Mouse (Mus musculus): ENCODE measurements around the gene Ube2cbp. TPM values are rescaled to one million over a fixed set of nuclear protein-coding genes. Genes with fewer than 3 reads are reported as not detected.

Gene Ube2cbp
- polyA plus RNA-seq, 1 experiment from 2014 or later: 3.2 TPM

DNA sequence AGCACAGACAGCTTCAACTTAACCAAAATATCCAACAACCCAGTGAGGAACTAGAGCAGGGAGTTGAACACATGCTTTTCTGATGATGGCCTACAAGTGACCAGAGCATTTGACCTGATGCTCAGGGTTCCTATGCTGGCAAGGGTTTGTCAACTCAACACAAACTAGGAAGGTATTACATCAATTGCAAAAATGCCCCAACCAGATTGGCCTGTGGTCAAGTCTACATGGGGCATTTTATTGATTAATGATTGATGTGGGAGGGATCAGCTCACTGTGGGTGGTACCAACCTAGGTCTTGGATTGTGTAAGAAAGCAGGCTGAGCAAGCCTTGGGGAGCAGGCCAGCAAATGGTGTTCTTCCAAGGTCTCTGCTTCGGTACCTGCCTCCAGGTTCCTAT is 46.8 kb downstream of the Ube2cbp start:
- WGBS: 100% methylated on average over 1 of the region's 1 CpGs
- Histone ChIP-seq H3K36me3 (ENCODE audit: control insufficient read depth, insufficient read depth, low read length) (no peaks in the 10 kb centered on the region), H3K4me2 (replicated peaks; ENCODE audit: low read depth) (no peak overlapping the region), H3K27ac (replicated peaks) (no peak overlapping the region), H3K4me1 (replicated peaks; ENCODE audit: control insufficient read depth, insufficient read depth) (no peaks in the 10 kb centered on the region), H3K27me3 (ENCODE audit: control insufficient read depth, insufficient read depth, low read length) (no peaks in the 10 kb centered on the region), H3K9ac (ENCODE audit: low read length) (no peak overlapping the region), H3K9me3 (ENCODE audit: control insufficient read depth, low read length) (no peaks in the 10 kb centered on the region), H3K4me3 (ENCODE audit: low read depth, low read length) (no peak overlapping the region)
- DNase-seq (ENCODE audit: low spot score): no peak
- TF ChIP-seq EP300 (optimal IDR thresholded peaks at IDR 0.05) (no peak), CTCF (IDR thresholded peaks at IDR 0.05; ENCODE audit: low read depth) (no peak)
- ATAC-seq (ENCODE audit: low FRiP score, low TSS enrichment): no peak

DNA sequence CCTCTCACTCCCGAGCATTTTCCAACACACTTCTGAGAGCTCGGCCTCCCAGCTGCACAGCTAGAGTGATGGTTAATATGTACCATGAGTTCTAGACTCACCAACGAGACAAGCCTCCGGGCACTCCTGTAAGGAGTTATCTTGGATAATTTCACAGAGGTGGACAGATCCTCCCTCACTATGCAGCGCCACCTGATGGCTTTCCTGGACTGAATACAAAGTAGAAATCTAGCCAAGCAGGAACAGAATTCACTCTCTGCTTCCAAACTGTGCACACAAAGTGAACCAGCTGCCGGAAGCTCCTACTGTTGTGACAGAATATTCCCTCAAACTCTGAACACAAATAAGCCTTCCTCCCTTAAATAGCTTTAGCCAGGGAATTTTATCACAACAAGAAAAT is 69.0 kb downstream of the Ube2cbp start:
- no peak overlapping the region for H3K4me3 ChIP-seq (ENCODE audit: low read depth, low read length)
- H3K4me2 ChIP-seq (replicated peaks; ENCODE audit: low read depth): no peak overlapping the region
- H3K4me1 ChIP-seq (replicated peaks; ENCODE audit: control insufficient read depth, insufficient read depth): no peaks in the 10 kb centered on the region
- TF ChIP-seq CTCF (IDR thresholded peaks at IDR 0.05; ENCODE audit: low read depth): peak; percentile 49
- TF ChIP-seq EP300 (optimal IDR thresholded peaks at IDR 0.05): no peak
- H3K27me3 ChIP-seq (ENCODE audit: control insufficient read depth, insufficient read depth, low read length): no peaks in the 10 kb centered on the region
- H3K27ac ChIP-seq (replicated peaks): no peak overlapping the region
- DNase-seq (ENCODE audit: low spot score) (no peak), ATAC-seq (ENCODE audit: low FRiP score, low TSS enrichment) (no peak)
- H3K9me3 ChIP-seq (ENCODE audit: control insufficient read depth, low read length): no peaks in the 10 kb centered on the region
- WGBS: 73% methylated on average over 6 of the region's 6 CpGs
- H3K9ac ChIP-seq (ENCODE audit: low read length): no peak overlapping the region
- no peaks in the 10 kb centered on the region for H3K36me3 ChIP-seq (ENCODE audit: control insufficient read depth, insufficient read depth, low read length)

DNA sequence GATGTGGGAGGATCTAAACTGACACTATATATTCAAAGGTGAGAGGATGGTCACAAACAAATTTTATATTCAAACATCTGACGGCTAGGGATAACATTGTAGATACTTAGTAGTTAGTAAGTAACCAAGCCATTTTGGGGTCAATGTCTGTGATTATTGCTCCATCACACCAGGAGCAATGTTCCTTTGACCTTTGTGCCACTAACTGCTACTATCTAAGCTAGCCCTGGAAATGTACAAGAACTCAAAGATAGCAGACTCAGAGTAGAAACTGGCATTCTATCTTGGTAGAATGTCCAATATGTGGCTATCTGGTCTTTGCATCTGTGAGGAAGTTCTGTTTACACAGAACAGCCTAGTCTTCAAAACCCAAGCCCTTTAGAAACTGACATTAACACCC is 69.7 kb downstream of the Ube2cbp start:
- DNase-seq (ENCODE audit: low spot score): no peak
- H3K9me3 ChIP-seq (ENCODE audit: control insufficient read depth, low read length): no peaks in the 10 kb centered on the region
- H3K27ac ChIP-seq (replicated peaks): no peak overlapping the region
- no peaks in the 10 kb centered on the region for H3K36me3 ChIP-seq (ENCODE audit: control insufficient read depth, insufficient read depth, low read length)
- no peak for TF ChIP-seq EP300 (optimal IDR thresholded peaks at IDR 0.05)
- ATAC-seq (ENCODE audit: low FRiP score, low TSS enrichment): no peak
- no peak overlapping the region for H3K4me3 ChIP-seq (ENCODE audit: low read depth, low read length)
- no peaks in the 10 kb centered on the region for H3K4me1 ChIP-seq (replicated peaks; ENCODE audit: control insufficient read depth, insufficient read depth)
- 74% methylated on average over 1 of the region's 1 CpGs for WGBS
- H3K4me2 ChIP-seq (replicated peaks; ENCODE audit: low read depth): no peak overlapping the region
- no peaks in the 10 kb centered on the region for H3K27me3 ChIP-seq (ENCODE audit: control insufficient read depth, insufficient read depth, low read length)
- H3K9ac ChIP-seq (ENCODE audit: low read length): no peak overlapping the region

DNA sequence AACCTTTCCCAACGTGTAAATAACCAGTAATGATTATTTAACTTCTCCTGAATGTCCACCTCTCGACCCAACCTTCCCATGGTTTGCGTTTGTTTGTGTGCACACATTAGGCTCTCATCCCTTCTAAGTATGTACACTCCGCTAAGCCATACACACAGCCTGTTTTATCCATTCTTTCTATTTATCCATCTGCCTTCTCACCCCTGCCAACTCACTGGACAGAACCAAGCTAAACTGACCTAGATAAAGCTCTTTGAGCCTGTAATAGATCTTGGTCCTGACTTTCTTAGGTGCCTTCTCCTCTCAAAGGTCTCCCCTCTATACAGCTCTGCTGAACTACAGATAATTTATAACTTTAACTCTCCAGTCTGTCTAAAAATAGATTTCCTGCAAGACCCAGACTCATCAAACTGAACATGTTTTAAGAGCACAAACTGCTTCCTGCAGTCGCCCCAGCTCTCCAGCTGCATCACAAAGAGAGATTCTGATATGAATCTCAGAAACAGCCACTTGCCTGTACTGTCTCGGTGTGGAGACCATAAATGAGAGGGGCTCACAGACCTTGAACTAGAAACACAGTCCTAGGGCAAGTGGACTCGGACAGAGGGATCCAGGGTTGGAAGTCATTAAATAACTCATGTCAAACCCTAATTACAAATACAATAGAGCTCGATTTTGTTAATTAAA is 71.0 kb downstream of the Ube2cbp start:
- no peak overlapping the region for H3K4me3 ChIP-seq (ENCODE audit: low read depth, low read length)
- WGBS: 44% methylated on average over 8 of the region's 8 CpGs
- DNase-seq (ENCODE audit: low spot score): no peak
- no peak overlapping the region for H3K4me2 ChIP-seq (replicated peaks; ENCODE audit: low read depth)
- ATAC-seq (ENCODE audit: low FRiP score, low TSS enrichment): no peak
- no peaks in the 10 kb centered on the region for H3K9me3 ChIP-seq (ENCODE audit: control insufficient read depth, low read length)
- H3K9ac ChIP-seq (ENCODE audit: low read length): no peak overlapping the region
- no peaks in the 10 kb centered on the region for H3K36me3 ChIP-seq (ENCODE audit: control insufficient read depth, insufficient read depth, low read length)
- H3K4me1 ChIP-seq (replicated peaks; ENCODE audit: control insufficient read depth, insufficient read depth): no peaks in the 10 kb centered on the region
- no peak for TF ChIP-seq EP300 (optimal IDR thresholded peaks at IDR 0.05)
- no peak for TF ChIP-seq CTCF (IDR thresholded peaks at IDR 0.05; ENCODE audit: low read depth)
- H3K27ac ChIP-seq (replicated peaks): no peak overlapping the region
- H3K27me3 ChIP-seq (ENCODE audit: control insufficient read depth, insufficient read depth, low read length): no peaks in the 10 kb centered on the region

DNA sequence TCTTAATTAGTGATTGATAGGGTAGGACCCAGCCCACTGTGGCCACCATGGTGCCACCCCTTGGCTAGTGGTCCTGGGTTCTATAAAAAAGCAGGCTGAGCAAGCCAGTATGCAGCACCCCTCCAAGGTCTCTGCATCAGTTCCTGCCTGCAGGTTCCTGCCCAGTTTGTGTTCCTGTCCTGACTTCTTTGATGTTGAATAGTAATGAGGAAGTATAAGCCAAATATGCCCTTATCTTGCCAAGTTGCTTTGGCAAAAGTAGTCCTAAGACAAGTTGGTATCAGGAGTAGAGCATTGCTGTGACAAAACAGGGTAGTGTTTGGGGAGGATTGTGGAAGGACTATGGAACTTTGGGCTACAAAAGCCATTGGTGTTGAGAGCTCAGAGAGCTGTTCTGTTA is 73.3 kb downstream of the Ube2cbp start:
- DNase-seq (ENCODE audit: low spot score) (no peak), ATAC-seq (ENCODE audit: low FRiP score, low TSS enrichment) (no peak)
- no peak overlapping the region for H3K4me2 ChIP-seq (replicated peaks; ENCODE audit: low read depth)
- no peak overlapping the region for H3K9ac ChIP-seq (ENCODE audit: low read length)
- no peaks in the 10 kb centered on the region for H3K9me3 ChIP-seq (ENCODE audit: control insufficient read depth, low read length)
- no peak overlapping the region for H3K4me3 ChIP-seq (ENCODE audit: low read depth, low read length)
- H3K27me3 ChIP-seq (ENCODE audit: control insufficient read depth, insufficient read depth, low read length): no peaks in the 10 kb centered on the region
- no peaks in the 10 kb centered on the region for H3K36me3 ChIP-seq (ENCODE audit: control insufficient read depth, insufficient read depth, low read length)
- H3K4me1 ChIP-seq (replicated peaks; ENCODE audit: control insufficient read depth, insufficient read depth): no peaks in the 10 kb centered on the region
- TF ChIP-seq EP300 (optimal IDR thresholded peaks at IDR 0.05): no peak
- no peak for TF ChIP-seq CTCF (IDR thresholded peaks at IDR 0.05; ENCODE audit: low read depth)
- no peak overlapping the region for H3K27ac ChIP-seq (replicated peaks)

DNA sequence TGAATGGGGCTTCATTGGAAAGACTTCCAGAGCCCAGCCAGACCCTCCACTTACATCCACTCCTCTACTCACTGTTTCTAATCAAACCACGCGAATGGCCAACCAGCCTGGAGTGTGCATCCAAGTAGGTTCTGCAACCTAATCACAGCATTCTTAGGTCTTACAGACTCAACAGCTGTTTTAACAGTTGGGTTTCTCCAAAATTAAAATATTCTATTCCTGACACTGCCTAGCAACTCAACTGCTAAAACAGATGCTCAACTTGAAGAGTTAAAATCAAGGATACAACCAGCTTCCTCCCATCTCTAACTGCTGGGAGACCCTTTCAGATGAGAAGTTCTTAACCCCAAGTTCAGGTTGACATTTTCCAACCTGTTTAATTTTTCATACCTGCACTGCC is 74.0 kb downstream of the Ube2cbp start:
- 80% methylated on average over 2 of the region's 2 CpGs for WGBS
- H3K4me2 ChIP-seq (replicated peaks; ENCODE audit: low read depth): no peak overlapping the region
- no peak for TF ChIP-seq CTCF (IDR thresholded peaks at IDR 0.05; ENCODE audit: low read depth)
- TF ChIP-seq EP300 (optimal IDR thresholded peaks at IDR 0.05): no peak

More for the DNA sequence above, 74.0 kb downstream of the Ube2cbp start:
- Histone ChIP-seq H3K36me3 (ENCODE audit: control insufficient read depth, insufficient read depth, low read length) (no peaks in the 10 kb centered on the region), H3K9ac (ENCODE audit: low read length) (no peak overlapping the region), H3K4me3 (ENCODE audit: low read depth, low read length) (no peak overlapping the region), H3K4me1 (replicated peaks; ENCODE audit: control insufficient read depth, insufficient read depth) (no peaks in the 10 kb centered on the region), H3K27me3 (ENCODE audit: control insufficient read depth, insufficient read depth, low read length) (no peaks in the 10 kb centered on the region), H3K27ac (replicated peaks) (no peak overlapping the region), H3K9me3 (ENCODE audit: control insufficient read depth, low read length) (no peaks in the 10 kb centered on the region)
- ATAC-seq (ENCODE audit: low FRiP score, low TSS enrichment) (no peak), DNase-seq (ENCODE audit: low spot score) (no peak)

Data from stomach, postnatal 0 days (tissue).